Mouse (Mus musculus) hindbrain, embryonic 14.5 days (tissue): Measurements from ENCODE around the gene Mrpl3. TPM values are rescaled to one million over a fixed set of nuclear protein-coding genes. Genes with fewer than 3 reads are reported as not detected.

Experiments
- ATAC-seq: fragments of 200-750 bp; cut with Nextera tagmentation; 2 replicates; pipeline ENCODE4 v1.8.0; 2017; ENCODE audit warnings: moderate number of reproducible peaks, mild to moderate bottlenecking, moderate TSS enrichment, moderate library complexity; ENCODE audit not compliant: low FRiP score
- DNase-seq: peaks from one replicate; pipeline ENCODE4 v3.0.0-alpha.2; 2015; ENCODE audit warnings: low spot score
- H3K27ac ChIP-seq: fragments of 300-500 bp; sonication (generic); 2 replicates; pipeline ENCODE4 v1.5.1; 2014; ENCODE audit warnings: mild to moderate bottlenecking, moderate library complexity
- H3K27me3 ChIP-seq: fragments of 300-500 bp; sonication (generic); 2 replicates; pipeline ENCODE4 v1.6.1; 2014; ENCODE audit warnings: mild to moderate bottlenecking, low read length, mixed read lengths; ENCODE audit not compliant: control insufficient read depth, insufficient read depth
- H3K36me3 ChIP-seq: fragments of 300-500 bp; sonication (generic); replicated peaks from 2 replicates; pipeline ENCODE4 v1.6.1; 2014; ENCODE audit not compliant: control insufficient read depth, insufficient read depth
- H3K4me1 ChIP-seq: fragments of 300-500 bp; sonication (generic); replicated peaks from 2 replicates; pipeline ENCODE4 v1.6.1; 2014; ENCODE audit warnings: antibody characterized with exemption, low read length, mixed read lengths; ENCODE audit not compliant: control insufficient read depth, insufficient read depth
- H3K4me2 ChIP-seq: fragments of 300-500 bp; sonication (generic); replicated peaks from 2 replicates; pipeline ENCODE4 v1.6.1; 2014; ENCODE audit warnings: mild to moderate bottlenecking, moderate library complexity
- H3K4me3 ChIP-seq: fragments of 300-500 bp; sonication (generic); replicated peaks from 2 replicates; pipeline ENCODE4 v1.5.1; 2014; ENCODE audit warnings: mild to moderate bottlenecking, low read length
- H3K9ac ChIP-seq: fragments of 300-500 bp; sonication (generic); 2 replicates; pipeline ENCODE4 v1.6.1; 2014
- H3K9me3 ChIP-seq: fragments of 300-500 bp; sonication (generic); 2 replicates; pipeline ENCODE4 v1.6.1; 2016; ENCODE audit warnings: low read length; ENCODE audit not compliant: control insufficient read depth
- WGBS: fragments of 180-500 bp; shearing (Covaris S2); extraction: QIAGEN DNeasy Blood & Tissue Kit; methylation state at CpG from one replicate; pipeline ENCODE4 v1.1.7; 2014; 5-methylcytosine and 5-hydroxymethylcytosine counted together
- polyA plus RNA-seq: library from polyadenylated mRNA; unstranded; fragments of >200 nt; fragmentation: Nextera tagmentation; extraction: Ambion mirVana; gene quantifications from 2 replicates; pipeline ENCODE4 v1.2.1, GENCODE M21; 2014

Gene Mrpl3
- polyA plus RNA-seq, 1 experiment from 2014 or later, result 91.2 TPM

DNA sequence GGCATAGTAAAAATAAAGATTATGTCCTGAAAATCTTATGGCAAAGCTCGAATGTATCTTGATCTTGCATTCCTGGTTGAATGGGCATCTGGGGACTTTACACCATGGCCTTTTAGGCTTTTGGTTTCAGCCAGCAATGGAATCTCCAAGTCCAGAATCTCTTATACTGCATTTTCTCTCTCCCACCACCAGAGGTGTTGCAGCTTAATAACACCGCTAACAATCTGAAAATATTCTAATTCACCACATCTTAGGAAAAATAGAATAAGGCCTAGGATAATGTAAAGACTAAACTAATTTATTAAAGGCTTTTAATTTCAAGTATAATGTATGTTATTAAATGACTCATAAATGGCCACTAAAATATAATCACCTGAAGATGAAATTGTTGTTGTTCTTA is 2.8 kb upstream of the Mrpl3 start:
- WGBS, result 59% methylated on average over 2 of the region's 2 CpGs
- H3K4me3 ChIP-seq, result no peak overlapping the region
- no peak for ATAC-seq
- peaks cover 25% of the 10 kb centered on the region for H3K4me1 ChIP-seq
- DNase-seq, result no peak
- no peaks in the 10 kb centered on the region for H3K9me3 ChIP-seq
- H3K27ac ChIP-seq, result no peak overlapping the region
- H3K36me3 ChIP-seq, result peaks cover 3% of the 10 kb centered on the region; the same call in 1 of the 2 replicates
- H3K4me2 ChIP-seq, result no peak overlapping the region
- H3K9ac ChIP-seq, result no peak overlapping the region
- no peaks in the 10 kb centered on the region for H3K27me3 ChIP-seq

DNA sequence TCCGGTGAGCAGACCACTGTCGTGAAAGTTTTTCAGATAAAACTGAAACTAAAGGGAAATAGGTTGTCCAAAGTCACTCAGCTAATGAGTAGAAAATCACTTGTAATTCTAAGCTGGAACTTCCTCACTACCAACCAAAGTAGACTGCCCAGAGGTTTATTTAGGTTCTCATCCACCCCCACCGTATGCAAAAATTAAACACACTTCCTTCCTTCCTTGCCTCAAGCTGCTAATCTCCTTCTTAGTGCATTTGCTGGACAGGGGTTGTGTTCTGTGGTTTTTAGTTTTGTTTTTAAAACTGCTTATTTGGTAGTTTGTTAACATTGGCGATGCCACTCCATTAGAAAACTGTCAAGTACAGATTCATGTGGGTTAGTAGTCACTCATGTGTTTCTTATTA is 773 bp downstream of the Mrpl3 start:
- Histone ChIP-seq H3K4me3 (peak overlapping the region; percentile 99), H3K9ac (peak overlapping the region; percentile 95), H3K36me3 (peaks cover 38% of the 10 kb centered on the region), H3K27ac (no peak overlapping the region), H3K9me3 (no peaks in the 10 kb centered on the region), H3K4me1 (peaks cover 11% of the 10 kb centered on the region), H3K27me3 (no peaks in the 10 kb centered on the region), H3K4me2 (peak overlapping the region; percentile 73)
- ATAC-seq, result no peak
- no peak for DNase-seq
- WGBS, result 64% methylated on average over 4 of the region's 4 CpGs

GRCm38 (mm10) chr9:105069106-105069505 is 16.1 kb downstream of the Mrpl3 start:
- Histone ChIP-seq H3K27ac (no peak overlapping the region), H3K9me3 (no peaks in the 10 kb centered on the region), H3K4me1 (no peaks in the 10 kb centered on the region), H3K9ac (no peak overlapping the region), H3K27me3 (no peaks in the 10 kb centered on the region), H3K36me3 (peaks cover 84% of the 10 kb centered on the region), H3K4me3 (no peak overlapping the region), H3K4me2 (no peak overlapping the region)
- WGBS, result 92% methylated on average over 10 of the region's 10 CpGs
- ATAC-seq (no peak), DNase-seq (no peak)

- no peak overlapping the region for H3K9ac ChIP-seq
- no peaks in the 10 kb centered on the region for H3K9me3 ChIP-seq
- WGBS, result 60% methylated on average over 4 of the region's 4 CpGs
- no peak for DNase-seq
- peaks cover 78% of the 10 kb centered on the region for H3K36me3 ChIP-seq
- H3K4me1 ChIP-seq, result no peaks in the 10 kb centered on the region
- H3K4me2 ChIP-seq, result no peak overlapping the region
- no peak overlapping the region for H3K4me3 ChIP-seq
- no peak overlapping the region for H3K27ac ChIP-seq
- no peaks in the 10 kb centered on the region for H3K27me3 ChIP-seq
- ATAC-seq, result no peak
Observed at GRCm38 (mm10) chr9:105072991-105073748, 20.1 kb downstream of the Mrpl3 start.

GRCm38 (mm10) chr9:105074851-105075250 is 21.8 kb downstream of the Mrpl3 start:
- DNase-seq (no peak), ATAC-seq (no peak)
- H3K9me3 ChIP-seq, result no peaks in the 10 kb centered on the region
- H3K27me3 ChIP-seq, result no peaks in the 10 kb centered on the region
- H3K36me3 ChIP-seq, result peaks cover 81% of the 10 kb centered on the region
- H3K27ac ChIP-seq, result no peak overlapping the region
- no peak overlapping the region for H3K4me3 ChIP-seq
- no peaks in the 10 kb centered on the region for H3K4me1 ChIP-seq
- H3K4me2 ChIP-seq, result no peak overlapping the region
- WGBS, result 90% methylated on average over 8 of the region's 8 CpGs
- no peak overlapping the region for H3K9ac ChIP-seq

DNA sequence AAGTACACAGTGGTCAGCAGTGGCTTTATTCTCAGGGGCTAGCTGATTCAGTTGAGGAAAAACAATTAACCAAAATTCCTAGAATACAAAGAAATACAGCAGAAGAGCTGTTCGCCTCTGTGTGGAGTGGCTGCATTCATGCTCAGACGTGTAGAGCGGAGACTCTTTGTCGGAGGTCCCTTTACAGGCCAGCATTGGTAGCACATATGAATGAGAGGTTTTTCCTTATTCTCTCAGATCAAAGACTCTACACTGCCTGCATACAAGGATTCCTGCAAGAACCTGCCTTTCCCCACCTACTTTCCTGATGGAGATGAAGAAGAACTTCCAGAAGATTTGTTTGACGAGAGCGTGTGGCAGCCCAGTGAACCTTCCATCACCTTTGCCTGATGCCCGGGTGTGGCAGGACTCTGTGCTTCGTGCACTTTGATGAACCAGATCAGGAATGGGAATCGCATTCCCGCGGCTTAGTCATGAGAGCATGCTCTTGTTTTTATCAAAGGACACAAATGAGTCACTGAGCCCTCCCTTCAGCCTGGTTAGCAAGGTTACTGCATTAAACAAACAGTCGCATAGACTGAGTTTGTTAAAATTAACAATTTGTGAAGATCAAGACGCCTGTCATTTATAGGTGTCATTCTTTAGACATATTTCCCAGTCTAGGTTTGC is 23.9 kb downstream of the Mrpl3 start:
- Histone ChIP-seq H3K4me1 (no peaks in the 10 kb centered on the region), H3K4me3 (no peak overlapping the region), H3K27me3 (no peaks in the 10 kb centered on the region), H3K27ac (no peak overlapping the region), H3K36me3 (peaks cover 61% of the 10 kb centered on the region), H3K4me2 (no peak overlapping the region), H3K9me3 (no peaks in the 10 kb centered on the region), H3K9ac (no peak overlapping the region)
- 94% methylated on average over 13 of the region's 13 CpGs for WGBS
- DNase-seq, result no peak
- no peak for ATAC-seq

GRCm38 (mm10) chr9:105078460-105078859 is 25.4 kb downstream of the Mrpl3 start:
- no peak overlapping the region for H3K4me2 ChIP-seq
- no peaks in the 10 kb centered on the region for H3K27me3 ChIP-seq
- peaks cover 45% of the 10 kb centered on the region for H3K36me3 ChIP-seq
- H3K4me1 ChIP-seq, result no peaks in the 10 kb centered on the region
- no peak overlapping the region for H3K9ac ChIP-seq
- ATAC-seq (no peak), DNase-seq (no peak)
- WGBS, result 90% methylated on average over 4 of the region's 4 CpGs
- no peaks in the 10 kb centered on the region for H3K9me3 ChIP-seq
- H3K4me3 ChIP-seq, result no peak overlapping the region
- H3K27ac ChIP-seq, result no peak overlapping the region

- Histone ChIP-seq H3K4me2 (no peak overlapping the region), H3K9me3 (no peaks in the 10 kb centered on the region), H3K27ac (no peak overlapping the region), H3K36me3 (peaks cover 28% of the 10 kb centered on the region), H3K27me3 (no peaks in the 10 kb centered on the region), H3K9ac (no peak overlapping the region), H3K4me1 (no peaks in the 10 kb centered on the region), H3K4me3 (no peak overlapping the region)
- DNase-seq, result no peak
- WGBS, result 95% methylated on average over 3 of the region's 3 CpGs
- ATAC-seq, result no peak
Observed at GRCm38 (mm10) chr9:105080246-105080645, 27.2 kb downstream of the Mrpl3 start.

GRCm38 (mm10) chr9:105100807-105101570 is 48.0 kb downstream of the Mrpl3 start:
- Histone ChIP-seq H3K4me3 (no peak overlapping the region), H3K9me3 (no peaks in the 10 kb centered on the region), H3K9ac (no peak overlapping the region), H3K27ac (no peak overlapping the region), H3K36me3 (no peaks in the 10 kb centered on the region), H3K4me2 (no peak overlapping the region), H3K27me3 (no peaks in the 10 kb centered on the region), H3K4me1 (no peaks in the 10 kb centered on the region)
- 73% methylated on average over 15 of the region's 15 CpGs for WGBS
- ATAC-seq (no peak), DNase-seq (no peak)
